Mouse (Mus musculus) intestine, postnatal 0 days (tissue): ENCODE measurements around the gene Olfr70. TPM values are rescaled to one million over a fixed set of nuclear protein-coding genes. Genes with fewer than 3 reads are reported as not detected.
A peak's percentile ranks its signal among the peaks of the same experiment; 100 is the strongest.

Experiments used
- ATAC-seq: fragments of 200-750 bp; cut with Nextera tagmentation; 2 replicates; pipeline ENCODE4 v1.8.0; 2017; ENCODE audit warnings: mild to moderate bottlenecking, moderate TSS enrichment, moderate library complexity
- H3K27ac ChIP-seq: fragments of 300-500 bp; sonication (generic); 2 replicates; pipeline ENCODE4 v1.5.1; 2014; ENCODE audit warnings: mild to moderate bottlenecking, low read depth, low read length, moderate library complexity
- H3K27me3 ChIP-seq: fragments of 300-500 bp; sonication (generic); replicated peaks from 2 replicates; pipeline ENCODE4 v1.6.1; 2014; ENCODE audit warnings: low read length, mixed read lengths; ENCODE audit not compliant: control insufficient read depth, insufficient read depth
- H3K36me3 ChIP-seq: fragments of 300-500 bp; sonication (generic); 2 replicates; pipeline ENCODE4 v1.6.1; 2014; ENCODE audit warnings: mild to moderate bottlenecking, moderate library complexity; ENCODE audit not compliant: control insufficient read depth, insufficient read depth
- H3K4me1 ChIP-seq: fragments of 300-500 bp; sonication (generic); replicated peaks from 2 replicates; pipeline ENCODE4 v1.6.1; 2014; ENCODE audit warnings: antibody characterized with exemption, low read length, mixed read lengths; ENCODE audit not compliant: control insufficient read depth, insufficient read depth
- H3K4me2 ChIP-seq: fragments of 300-500 bp; sonication (generic); replicated peaks from 2 replicates; pipeline ENCODE4 v1.6.1; 2014; ENCODE audit warnings: low read depth, mild to moderate bottlenecking, moderate library complexity
- H3K4me3 ChIP-seq: fragments of 300-500 bp; sonication (generic); 2 replicates; pipeline ENCODE4 v1.5.1; 2014; ENCODE audit warnings: low read depth, low read length
- H3K9ac ChIP-seq: fragments of 300-500 bp; sonication (generic); 2 replicates; pipeline ENCODE4 v1.6.1; 2014; ENCODE audit warnings: mild to moderate bottlenecking, low read depth, low read length
- H3K9me3 ChIP-seq: fragments of 300-500 bp; sonication (generic); 2 replicates; pipeline ENCODE4 v1.6.1; 2016; ENCODE audit warnings: mixed run types; ENCODE audit not compliant: control insufficient read depth
- CTCF ChIP-seq: sonication (generic); IDR thresholded peaks from 2 replicates; pipeline ENCODE4 v1.5.1; 2016; ENCODE audit warnings: low read depth, mild to moderate bottlenecking, control low read depth, antibody characterized with exemption, moderate library complexity
- WGBS: fragments of 180-500 bp; shearing (Covaris S2); extraction: QIAGEN DNeasy Blood & Tissue Kit; methylation state at CpG from one replicate; pipeline ENCODE4 v1.1.7; 2014; 5-methylcytosine and 5-hydroxymethylcytosine counted together
- polyA plus RNA-seq: library from polyadenylated mRNA; unstranded; fragments of >200 nt; fragmentation: Nextera tagmentation; extraction: Ambion mirVana; gene quantifications from 2 replicates; pipeline ENCODE4 v1.2.1, GENCODE M21; 2015

Gene Olfr70
- polyA plus RNA-seq, 1 experiment from 2014 or later = not detected

GRCm38 (mm10) chr4:43733186-43733585, 32.6 kb upstream of the Olfr70 start:
- Histone ChIP-seq H3K9me3 (no peaks in the 10 kb centered on the region), H3K27ac (no peak overlapping the region), H3K4me2 (no peak overlapping the region), H3K27me3 (no peaks in the 10 kb centered on the region), H3K9ac (no peak overlapping the region), H3K4me1 (peaks cover 5% of the 10 kb centered on the region; the same call in 1 of the 2 replicates), H3K36me3 (no peaks in the 10 kb centered on the region), H3K4me3 (no peak overlapping the region)
- TF ChIP-seq CTCF = no peak
- no peak for ATAC-seq
- 83% methylated on average over 5 of the region's 5 CpGs for WGBS

GRCm38 (mm10) chr4:43732171-43732570, 31.6 kb upstream of the Olfr70 start:
- Histone ChIP-seq H3K9me3 (no peaks in the 10 kb centered on the region), H3K27ac (no peak overlapping the region), H3K27me3 (no peaks in the 10 kb centered on the region), H3K9ac (no peak overlapping the region), H3K4me1 (peaks cover 5% of the 10 kb centered on the region; the same call in 1 of the 2 replicates), H3K4me2 (no peak overlapping the region), H3K36me3 (no peaks in the 10 kb centered on the region), H3K4me3 (no peak overlapping the region)
- ATAC-seq = no peak
- TF ChIP-seq CTCF = no peak
- WGBS = 21% methylated on average over 1 of the region's 1 CpGs

GRCm38 (mm10) chr4:43730750-43731297, 30.2 kb upstream of the Olfr70 start:
- H3K4me2 ChIP-seq = no peak overlapping the region
- no peaks in the 10 kb centered on the region for H3K9me3 ChIP-seq
- peaks cover 9% of the 10 kb centered on the region; the same call in 1 of the 2 replicates for H3K4me1 ChIP-seq
- peak; percentile 36 for TF ChIP-seq CTCF
- 64% methylated on average over 21 of the region's 21 CpGs for WGBS
- no peaks in the 10 kb centered on the region for H3K36me3 ChIP-seq
- no peak for ATAC-seq
- H3K4me3 ChIP-seq = no peak overlapping the region
- no peak overlapping the region for H3K27ac ChIP-seq
- no peaks in the 10 kb centered on the region for H3K27me3 ChIP-seq
- H3K9ac ChIP-seq = no peak overlapping the region

GRCm38 (mm10) chr4:43729794-43730550, 29.4 kb upstream of the Olfr70 start, which contains the start of gene Spaar:
Spaar (plus strand) TSS chr4:43730034.
- H3K27ac ChIP-seq = peak within 1 kb of the TSS; percentile 75
- H3K9ac ChIP-seq = no peak within 1 kb of the TSS
- no peak within 1 kb of the TSS for H3K4me3 ChIP-seq
- H3K27me3 ChIP-seq = no peaks in the 10 kb centered on the region
- H3K9me3 ChIP-seq = no peaks in the 10 kb centered on the region
- no peak within 1 kb of the TSS for H3K4me2 ChIP-seq
- TF ChIP-seq CTCF = no peak
- WGBS = 39% methylated on average over 14 of the region's 14 CpGs
- H3K4me1 ChIP-seq = peaks cover 9% of the 10 kb centered on the region; the same call in 1 of the 2 replicates
- no peaks in the 10 kb centered on the region for H3K36me3 ChIP-seq
- 0 out of 2 replicates have a peak, but pooled peaks have one; percentile 9 for ATAC-seq

GRCm38 (mm10) chr4:43729126-43729525, 28.5 kb upstream of the Olfr70 start:
- Histone ChIP-seq H3K4me3 (no peak overlapping the region), H3K36me3 (no peaks in the 10 kb centered on the region), H3K4me1 (peaks cover 9% of the 10 kb centered on the region; the same call in 1 of the 2 replicates), H3K27me3 (no peaks in the 10 kb centered on the region), H3K9ac (no peak overlapping the region), H3K27ac (peak overlapping the region; percentile 75), H3K4me2 (no peak overlapping the region), H3K9me3 (no peaks in the 10 kb centered on the region)
- ATAC-seq = no peak
- no peak for TF ChIP-seq CTCF
- WGBS = 55% methylated on average over 3 of the region's 3 CpGs

GRCm38 (mm10) chr4:43728576-43728954, 28.0 kb upstream of the Olfr70 start:
- 13% methylated on average over 5 of the region's 5 CpGs for WGBS

More at GRCm38 (mm10) chr4:43728576-43728954, 28.0 kb upstream of the Olfr70 start:
- no peak overlapping the region for H3K9ac ChIP-seq
- no peak for TF ChIP-seq CTCF
- no peaks in the 10 kb centered on the region for H3K9me3 ChIP-seq
- no peaks in the 10 kb centered on the region for H3K27me3 ChIP-seq
- ATAC-seq = peak; percentile 59; the same call in 1 of the 2 replicates
- H3K36me3 ChIP-seq = no peaks in the 10 kb centered on the region
- peaks cover 9% of the 10 kb centered on the region; the same call in 1 of the 2 replicates for H3K4me1 ChIP-seq
- H3K27ac ChIP-seq = peak overlapping the region; percentile 75
- H3K4me3 ChIP-seq = no peak overlapping the region
- no peak overlapping the region for H3K4me2 ChIP-seq
